Mouse (Mus musculus): ENCODE results near the gene Elf2.
"Not testable (repeated sequence)": the region's sequence is repeated elsewhere in the genome, so short reads cannot be mapped to it uniquely, and the experiment has no call there.

- not testable (repeated sequence) for TF ChIP-seq POLR2A (IDR thresholded peaks at IDR 0.05; ENCODE audit: low read depth, low read length); CTCF (IDR thresholded peaks at IDR 0.05; ENCODE audit: extremely low read depth, insufficient read length, insufficient replicate concordance, low read depth, low read length)
Observed at GRCm38 (mm10) chr3:51216351-51216750, 124.1 kb downstream of the Elf2 start.
